Mouse (Mus musculus): ENCODE measurements at regions not wholly inside any gene's neighbourhood (a gene's known extent, or its start where the extent isn't known, plus 50 kb on each side); places are given as distances from the start of the nearest gene placed in this dataset.

DNA sequence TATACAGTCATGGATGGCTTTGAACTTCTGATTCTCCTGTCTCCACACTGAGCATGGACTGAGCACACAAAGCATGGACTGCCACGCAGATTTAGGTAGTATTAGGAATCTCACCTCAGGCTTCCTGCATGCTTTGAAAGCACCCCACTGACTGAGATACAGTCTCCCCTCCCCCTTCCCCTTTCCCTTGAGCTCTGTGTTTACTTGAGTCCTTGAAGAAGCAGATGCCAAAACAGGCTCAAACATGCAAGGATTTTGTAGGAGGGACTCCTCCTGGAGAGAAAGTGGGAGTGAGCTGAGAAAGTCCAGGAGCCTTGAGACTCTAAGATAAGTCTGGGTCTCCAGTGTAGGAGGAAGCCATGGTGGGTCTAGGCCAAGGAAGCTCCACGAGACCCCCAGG is 67.1 kb downstream of the Slc4a3 start:
- TF ChIP-seq CTCF (IDR thresholded peaks at IDR 0.05; ENCODE audit: low read depth) (no peak), EP300 (optimal IDR thresholded peaks at IDR 0.05) (no peak)

Measured in stomach, postnatal 0 days (tissue).